Mouse (Mus musculus) heart, postnatal 14 days (tissue): ENCODE measurements around the gene Spp2. TPM values are rescaled to one million over a fixed set of nuclear protein-coding genes. Genes with fewer than 3 reads are reported as not detected.
A peak's percentile ranks its signal among the peaks of the same experiment; 100 is the strongest.

Source experiments
- DNase-seq, 2 experiments: peaks; one replicate each; pipeline ENCODE4 v3.0.0; 2021 to 2022
- intact Hi-C: fragments of 180-260 bp; cut with DNase I; formaldehyde crosslinking; loops from one replicate; pipeline ENCODE4 v1.15.1; 2025
- long read RNA-seq, 2 experiments: library from polyadenylated mRNA; stranded (forward); transcript quantifications; one replicate each; pipeline ENCODE4 v2.0.0; 2021
- total RNA-seq, 2 experiments: library from RNA; stranded (reverse); gene quantifications; 2 replicates each; pipeline ENCODE4 v1.2.3; 2021

The Spp2 gene
- total RNA-seq = not detected
- long read RNA-seq, experiment 1 = 0 reads
- long read RNA-seq, experiment 2 = 0 reads

GRCm38 (mm10) chr1:88406807-88407198, at the start of gene Spp2:
Gene Spp2 (plus strand): TSS chr1:88406961.
- intact Hi-C loops = no loop called here

GRCm38 (mm10) chr1:88357458-88358090, 49.2 kb upstream of the Spp2 start:
- peak; percentile 8 to 63 for DNase-seq
- intact Hi-C loops = loop anchor here (2.0 kb wide), 1 partner anchor 385 kb away; no protein-coding TSS in a partner anchor

More at GRCm38 (mm10) chr1:88406807-88407198, at the start of gene Spp2:
- DNase-seq = no peak

- intact Hi-C loops = no loop called here
- no peak for DNase-seq
Observed at GRCm38 (mm10) chr1:88358102-88358654, 48.6 kb upstream of the Spp2 start.

GRCm38 (mm10) chr1:88361085-88361484, 45.7 kb upstream of the Spp2 start:
- intact Hi-C loops = no loop called here
- no peak for DNase-seq

GRCm38 (mm10) chr1:88366881-88367644, 39.7 kb upstream of the Spp2 start:
- no peak for DNase-seq
- intact Hi-C loops = no loop called here

- intact Hi-C loops = no loop called here
- DNase-seq = peak in 1 of 2 experiments; percentile 6
Observed at GRCm38 (mm10) chr1:88378446-88378845, 28.3 kb upstream of the Spp2 start.

- DNase-seq = no peak
- intact Hi-C loops = no loop called here
Observed at GRCm38 (mm10) chr1:88391632-88392031, 15.1 kb upstream of the Spp2 start.

- intact Hi-C loops = no loop called here
- DNase-seq = no peak
Observed at GRCm38 (mm10) chr1:88393321-88393720, 13.4 kb upstream of the Spp2 start.

- no peak for DNase-seq
- intact Hi-C loops = no loop called here
Observed at GRCm38 (mm10) chr1:88403378-88403777, 3.4 kb upstream of the Spp2 start.

- intact Hi-C loops = no loop called here
- no peak for DNase-seq
Observed at GRCm38 (mm10) chr1:88406078-88406806, 519 bp upstream of the Spp2 start.

- intact Hi-C loops = no loop called here
Observed at GRCm38 (mm10) chr1:88408340-88408739, 1.6 kb downstream of the Spp2 start.

GRCm38 (mm10) chr1:88412013-88412412, 5.3 kb downstream of the Spp2 start:
- intact Hi-C loops = no loop called here
- no peak for DNase-seq

More at GRCm38 (mm10) chr1:88408340-88408739, 1.6 kb downstream of the Spp2 start:
- no peak for DNase-seq

- no peak for DNase-seq
- intact Hi-C loops = no loop called here
Observed at GRCm38 (mm10) chr1:88418943-88419342, 12.2 kb downstream of the Spp2 start.

- DNase-seq = no peak
- intact Hi-C loops = loop anchor here (5.0 kb wide), 1 partner anchor 775 kb away; no protein-coding TSS in a partner anchor
Observed at GRCm38 (mm10) chr1:88422045-88422444, 15.3 kb downstream of the Spp2 start.

GRCm38 (mm10) chr1:88422846-88423395, 16.2 kb downstream of the Spp2 start:
- DNase-seq = no peak
- intact Hi-C loops = loop anchor here (5.0 kb wide), 1 partner anchor 774 kb away; no protein-coding TSS in a partner anchor

GRCm38 (mm10) chr1:88424602-88425252, 18.0 kb downstream of the Spp2 start:
- intact Hi-C loops = loop anchor here (1.0 to 5.0 kb wide), 4 partner anchors 138 to 773 kb away; no protein-coding TSS in a partner anchor

GRCm38 (mm10) chr1:88427987-88428741, 21.4 kb downstream of the Spp2 start:
- DNase-seq = no peak
- intact Hi-C loops = no loop called here

More at GRCm38 (mm10) chr1:88424602-88425252, 18.0 kb downstream of the Spp2 start:
- DNase-seq = peak; percentile 82 to 89

GRCm38 (mm10) chr1:88429413-88429812, 22.7 kb downstream of the Spp2 start:
- no peak for DNase-seq
- intact Hi-C loops = no loop called here

GRCm38 (mm10) chr1:88431262-88431661, 24.5 kb downstream of the Spp2 start:
- no peak for DNase-seq

More at GRCm38 (mm10) chr1:88431262-88431661, 24.5 kb downstream of the Spp2 start:
- intact Hi-C loops = no loop called here
